Mouse (Mus musculus) megakaryocyte, embryonic 14.5 days (primary cell): ENCODE measurements around the gene Borcs6.

Experiments
- FLI1 ChIP-seq: IDR thresholded peaks from 2 replicates; pipeline ENCODE4 v1.6.1; 2012; ENCODE audit warnings: low read length, inconsistent platforms, mixed read lengths
- GATA1 ChIP-seq: IDR thresholded peaks from 3 replicates; pipeline ENCODE4 v1.6.1; 2012; ENCODE audit warnings: mixed read lengths, low read length, inconsistent platforms, borderline replicate concordance

GRCm38 (mm10) chr11:69035849-69036248 lies 23.7 kb upstream of the Borcs6 start:
- TF ChIP-seq GATA1, result no peak
- no peak for TF ChIP-seq FLI1
